Mouse (Mus musculus) hindbrain, embryonic 10.5 days (tissue): Measurements from ENCODE around the gene Vkorc1. TPM values are rescaled to one million over a fixed set of nuclear protein-coding genes. Genes with fewer than 3 reads are reported as not detected.
"Not testable (repeated sequence)": the region's sequence is repeated elsewhere in the genome, so short reads cannot be mapped to it uniquely, and the experiment has no call there.

Experiments used
- DNase-seq: peaks from one replicate; pipeline ENCODE4 v3.0.0-alpha.2; 2017; ENCODE audit warnings: low spot score
- H3K27ac ChIP-seq: fragments of 300-500 bp; sonication (generic); 2 replicates; pipeline ENCODE4 v1.5.1; 2016; ENCODE audit warnings: mild to moderate bottlenecking, moderate library complexity
- H3K27me3 ChIP-seq: fragments of 300-500 bp; sonication (generic); 2 replicates; pipeline ENCODE4 v1.6.1; 2016; ENCODE audit warnings: mild to moderate bottlenecking; ENCODE audit not compliant: poor library complexity, insufficient read depth, severe bottlenecking
- H3K36me3 ChIP-seq: fragments of 300-500 bp; sonication (generic); 2 replicates; pipeline ENCODE4 v1.6.1; 2016; ENCODE audit warnings: mild to moderate bottlenecking, moderate library complexity
- H3K4me1 ChIP-seq: fragments of 300-500 bp; sonication (generic); replicated peaks from 2 replicates; pipeline ENCODE4 v1.6.1; 2016; ENCODE audit warnings: mild to moderate bottlenecking
- H3K4me3 ChIP-seq: fragments of 300-500 bp; sonication (generic); 2 replicates; pipeline ENCODE4 v1.5.1; 2016; ENCODE audit warnings: mild to moderate bottlenecking, moderate library complexity
- H3K9me3 ChIP-seq: fragments of 300-500 bp; sonication (generic); 2 replicates; pipeline ENCODE4 v1.6.1; 2016; ENCODE audit warnings: mild to moderate bottlenecking, moderate library complexity
- WGBS: fragments of 180-500 bp; shearing (Covaris S2); methylation state at CpG from one replicate; pipeline ENCODE4 v1.1.7; 2016; 5-methylcytosine and 5-hydroxymethylcytosine counted together
- polyA plus RNA-seq: library from polyadenylated mRNA; unstranded; fragments of >200 nt; fragmentation: Nextera tagmentation; extraction: Ambion mirVana; gene quantifications from 2 replicates; pipeline ENCODE4 v1.2.1, GENCODE M21; 2016

Vkorc1 gene
- polyA plus RNA-seq: 49.7 and 54.7 TPM in 2 replicates

GRCm38 (mm10) chr7:127895442-127895841, at the start of gene Vkorc1, which contains the start of gene Gm21974:
Vkorc1 (minus strand) TSS chr7:127895617.
Gm21974 (minus strand) TSS chr7:127895454.
- Histone ChIP-seq H3K4me3 (peak within 1 kb of the TSS; percentile 59), H3K27ac (peak within 1 kb of the TSS; percentile 66), H3K9me3 (no peaks in the 10 kb centered on the region), H3K4me1 (peaks cover 21% of the 10 kb centered on the region), H3K27me3 (no peaks in the 10 kb centered on the region), H3K36me3 (peaks cover 30% of the 10 kb centered on the region)
- peak; percentile 91 for DNase-seq
- WGBS: under 1% methylated on average over 26 of the region's 26 CpGs

DNA sequence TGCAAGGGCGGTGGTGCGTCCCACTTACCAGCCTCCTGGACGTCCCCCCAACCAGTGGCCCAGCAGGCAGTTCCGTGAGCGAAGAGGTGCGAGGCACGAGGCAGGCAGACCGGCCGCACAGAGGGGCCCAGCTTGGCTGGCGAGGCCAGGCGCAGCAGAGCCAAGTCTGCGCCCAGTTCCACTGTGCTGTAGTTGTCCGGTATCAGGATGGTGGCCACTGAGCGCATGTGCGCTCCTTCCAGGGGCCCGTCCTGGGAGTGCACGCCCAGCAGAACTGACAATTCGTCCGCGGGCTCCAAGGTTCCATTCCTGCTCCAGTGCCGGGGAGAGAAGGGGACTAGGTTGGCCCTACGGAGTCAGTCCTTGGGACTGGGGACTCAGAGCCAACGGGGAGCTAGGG, 49.2 kb upstream of the Vkorc1 start:
- no peaks in the 10 kb centered on the region for H3K9me3 ChIP-seq
- peak; percentile 26 for DNase-seq
- H3K4me3 ChIP-seq: peak overlapping the region; percentile 32
- H3K27me3 ChIP-seq: peaks cover 44% of the 10 kb centered on the region
- no peak overlapping the region; the same call in 1 of the 2 replicates for H3K27ac ChIP-seq
- H3K4me1 ChIP-seq: peaks cover 5% of the 10 kb centered on the region
- no peaks in the 10 kb centered on the region for H3K36me3 ChIP-seq
- 10% methylated on average over 23 of the region's 23 CpGs for WGBS

DNA sequence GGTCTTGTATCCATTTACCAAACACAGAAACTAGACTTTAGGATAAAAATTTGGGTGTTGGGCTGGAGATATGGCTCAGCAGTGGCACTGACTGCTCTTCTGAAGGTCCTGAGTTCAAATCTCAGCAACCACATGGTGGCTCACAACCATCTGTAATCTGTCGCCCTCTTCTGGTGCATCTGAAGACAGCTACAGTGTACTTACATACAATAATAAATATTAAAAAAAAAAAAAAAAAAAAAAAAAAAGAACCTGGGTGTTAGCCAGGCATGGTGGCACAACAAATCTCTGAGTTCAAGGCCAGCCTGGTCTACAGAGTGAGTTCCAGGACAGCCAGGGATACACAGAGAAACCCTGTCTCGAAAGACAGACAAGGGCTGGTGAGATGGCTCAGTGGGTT, 46.7 kb upstream of the Vkorc1 start:
- H3K4me1 ChIP-seq, H3K36me3 ChIP-seq, DNase-seq, H3K9me3 ChIP-seq, H3K4me3 ChIP-seq, H3K27ac ChIP-seq: not testable (repeated sequence)
- 52% methylated on average over 2 of the region's 2 CpGs for WGBS
- peaks cover 41% of the 10 kb centered on the region for H3K27me3 ChIP-seq

DNA sequence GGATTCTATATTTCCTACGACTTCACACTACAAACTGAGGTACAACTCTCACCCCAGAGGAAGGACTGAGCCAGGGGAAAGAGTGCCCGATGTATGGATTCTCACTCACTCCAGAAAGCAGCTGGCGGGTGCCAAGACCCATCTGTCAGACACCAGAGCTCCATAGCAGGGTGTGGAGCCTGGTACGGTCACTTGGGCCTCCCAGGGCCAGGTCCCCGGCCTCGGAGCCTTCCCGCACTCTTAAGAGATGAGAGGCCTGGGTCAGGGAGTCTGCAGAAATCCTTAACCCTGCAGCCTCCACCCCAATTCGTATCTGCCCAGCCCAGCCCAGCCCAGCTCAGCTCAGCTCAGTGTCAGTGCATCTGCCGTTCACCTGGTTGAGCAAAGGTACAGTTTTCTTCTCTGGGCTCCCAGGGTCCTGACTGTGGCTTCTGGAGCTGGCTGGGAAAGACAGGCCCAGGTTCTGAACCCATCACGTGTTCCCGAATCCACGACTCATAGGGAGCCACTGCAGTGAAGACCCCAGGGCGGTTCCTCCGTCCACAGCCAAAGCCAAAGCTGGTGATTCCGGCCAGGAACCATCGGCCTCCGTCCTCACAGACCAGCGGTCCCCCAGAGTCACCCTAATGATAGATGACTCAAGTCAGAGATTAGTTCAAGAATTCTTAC, 40.9 kb upstream of the Vkorc1 start:
- H3K27me3 ChIP-seq: peaks cover 6% of the 10 kb centered on the region; the same call in 1 of the 2 replicates

DNA sequence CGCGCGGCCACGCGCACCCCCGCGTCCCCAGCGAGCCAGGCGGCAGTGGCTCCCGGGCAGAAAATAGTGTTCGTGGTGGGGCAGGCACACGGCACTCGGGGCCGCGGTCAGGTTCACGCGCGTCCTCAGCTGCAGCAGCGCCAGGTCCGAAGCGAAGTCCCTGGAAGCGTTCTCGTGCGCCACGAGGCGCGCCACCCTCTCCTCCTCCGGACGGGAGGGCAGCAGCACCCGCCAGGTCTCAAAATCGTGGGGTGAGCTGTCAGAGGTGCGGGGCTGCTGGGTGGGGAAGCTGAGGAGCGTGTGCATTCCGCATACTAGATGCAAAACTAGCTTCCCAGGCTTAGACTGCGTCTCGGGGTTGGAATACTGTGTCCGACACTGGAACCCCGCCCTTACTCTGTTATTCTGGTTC, 40.3 kb upstream of the Vkorc1 start:
- H3K27ac ChIP-seq: peak overlapping the region; percentile 92
- under 1% methylated on average over 38 of the region's 38 CpGs for WGBS
- no peak for DNase-seq
- no peaks in the 10 kb centered on the region for H3K9me3 ChIP-seq
- H3K4me3 ChIP-seq: peak overlapping the region; percentile 78
- H3K4me1 ChIP-seq: peaks cover 52% of the 10 kb centered on the region
- H3K27me3 ChIP-seq: peaks cover 10% of the 10 kb centered on the region
- no peaks in the 10 kb centered on the region for H3K36me3 ChIP-seq

More for the DNA sequence above, 40.9 kb upstream of the Vkorc1 start:
- peaks cover 48% of the 10 kb centered on the region for H3K4me1 ChIP-seq
- H3K27ac ChIP-seq: peak overlapping the region; percentile 92; the same call in 1 of the 2 replicates
- no peaks in the 10 kb centered on the region for H3K36me3 ChIP-seq
- H3K4me3 ChIP-seq: peak overlapping the region; percentile 78
- H3K9me3 ChIP-seq: no peaks in the 10 kb centered on the region
- peak; percentile 23 for DNase-seq
- 55% methylated on average over 18 of the region's 18 CpGs for WGBS

GRCm38 (mm10) chr7:127935028-127935722, 39.8 kb upstream of the Vkorc1 start:
- Histone ChIP-seq H3K27ac (peak overlapping the region; percentile 92), H3K4me1 (peaks cover 54% of the 10 kb centered on the region), H3K9me3 (no peaks in the 10 kb centered on the region), H3K4me3 (peak overlapping the region; percentile 78), H3K36me3 (no peaks in the 10 kb centered on the region), H3K27me3 (peaks cover 16% of the 10 kb centered on the region)
- WGBS: 7% methylated on average over 32 of the region's 32 CpGs
- peak; percentile 95 for DNase-seq

GRCm38 (mm10) chr7:127934075-127934474, 38.7 kb upstream of the Vkorc1 start:
- peaks cover 27% of the 10 kb centered on the region for H3K27me3 ChIP-seq
- peak overlapping the region; percentile 92 for H3K27ac ChIP-seq
- DNase-seq: no peak
- no peak overlapping the region for H3K4me3 ChIP-seq
- no peaks in the 10 kb centered on the region for H3K9me3 ChIP-seq
- peaks cover 64% of the 10 kb centered on the region for H3K4me1 ChIP-seq
- H3K36me3 ChIP-seq: no peaks in the 10 kb centered on the region
- 88% methylated on average over 5 of the region's 5 CpGs for WGBS

- DNase-seq: peak; percentile 62
- 0 out of 2 replicates have a peak, but pooled peaks cover 2% of the 10 kb centered on the region for H3K36me3 ChIP-seq
- peaks cover 42% of the 10 kb centered on the region for H3K27me3 ChIP-seq
- peaks cover 73% of the 10 kb centered on the region for H3K4me1 ChIP-seq
- H3K27ac ChIP-seq: peak overlapping the region; percentile 70
- no peaks in the 10 kb centered on the region for H3K9me3 ChIP-seq
- 13% methylated on average over 13 of the region's 13 CpGs for WGBS
- H3K4me3 ChIP-seq: peak overlapping the region; percentile 6; the same call in 1 of the 2 replicates
These were observed 37.0 kb upstream of the Vkorc1 start for GRCm38 (mm10) chr7:127932273-127933031.

DNA sequence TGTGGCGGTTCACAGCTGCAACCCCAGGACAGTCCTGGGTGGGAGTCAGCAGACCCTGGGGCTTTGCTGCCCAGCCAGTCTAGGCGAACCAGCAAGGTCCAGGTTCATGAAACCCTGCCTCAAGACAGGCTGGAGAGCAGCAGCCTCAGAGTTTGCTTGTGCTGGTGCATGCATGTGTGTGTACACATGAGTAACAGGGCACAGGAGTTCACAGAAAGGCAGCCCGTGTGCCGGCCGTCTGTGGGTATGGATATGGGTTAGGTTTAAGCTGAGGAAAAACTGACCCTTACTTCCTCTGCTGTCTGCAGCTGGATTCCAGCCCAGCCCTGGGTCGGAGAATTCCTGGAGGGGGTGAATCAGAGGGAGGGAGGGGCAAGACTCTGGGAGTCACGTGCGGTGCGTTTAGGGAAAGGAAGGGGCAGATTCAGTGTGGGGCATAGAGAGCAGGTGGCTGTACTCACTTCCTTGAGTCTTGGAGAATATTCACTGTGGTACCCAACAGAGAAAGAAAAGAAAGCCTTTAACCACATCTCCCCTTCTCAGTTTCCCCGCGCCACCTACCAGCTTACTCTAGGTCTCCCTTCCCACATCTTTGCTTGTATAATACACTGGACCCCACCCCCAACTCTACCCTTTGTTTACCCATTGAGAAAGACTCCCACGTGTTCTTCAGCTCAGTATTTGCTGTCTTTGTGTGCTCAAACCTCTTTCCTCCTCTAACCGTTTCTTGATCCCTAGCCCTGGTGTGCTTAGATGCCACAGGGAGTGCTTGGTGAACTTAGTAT, 36.1 kb upstream of the Vkorc1 start:
- peaks cover 73% of the 10 kb centered on the region for H3K4me1 ChIP-seq
- 32% methylated on average over 13 of the region's 13 CpGs for WGBS
- 0 out of 2 replicates have a peak overlapping the region, but pooled peaks have one; percentile 2 for H3K4me3 ChIP-seq
- no peak for DNase-seq
- peaks cover 11% of the 10 kb centered on the region for H3K36me3 ChIP-seq
- peak overlapping the region; percentile 70 for H3K27ac ChIP-seq
- H3K9me3 ChIP-seq: no peaks in the 10 kb centered on the region
- H3K27me3 ChIP-seq: peaks cover 41% of the 10 kb centered on the region

GRCm38 (mm10) chr7:127930636-127931035, 35.2 kb upstream of the Vkorc1 start:
- Histone ChIP-seq H3K4me1 (peaks cover 64% of the 10 kb centered on the region), H3K27me3 (peaks cover 36% of the 10 kb centered on the region)
- 79% methylated on average over 5 of the region's 5 CpGs for WGBS

DNA sequence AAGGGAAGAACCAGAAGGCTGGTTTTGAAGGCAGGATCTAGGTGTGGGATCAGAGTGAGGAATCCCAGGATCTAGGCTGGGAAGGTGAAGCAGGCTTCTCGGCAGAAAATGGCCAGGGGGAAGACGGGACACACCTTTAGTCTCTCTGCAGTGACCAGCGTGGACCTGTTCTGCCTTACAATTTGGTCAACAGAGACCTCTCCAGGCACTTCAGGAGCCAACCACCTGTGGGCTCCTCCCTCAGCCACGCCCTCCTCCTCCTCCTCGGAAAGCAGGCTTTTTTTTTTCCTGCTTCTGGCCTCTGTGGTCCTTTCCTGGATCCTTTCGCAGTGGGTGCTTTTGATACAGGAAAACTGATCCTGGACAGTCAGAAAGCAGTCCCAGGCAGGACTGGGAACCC, 34.5 kb upstream of the Vkorc1 start, which contains the start of gene Prss8:
TSS of gene Prss8 (minus strand) at position 182 of the 400 bp plus-strand sequence.
- Histone ChIP-seq H3K27ac (peak within 1 kb of the TSS; percentile 31), H3K4me3 (peak within 1 kb of the TSS; percentile 43), H3K27me3 (peaks cover 36% of the 10 kb centered on the region), H3K36me3 (peaks cover 27% of the 10 kb centered on the region), H3K4me1 (peaks cover 61% of the 10 kb centered on the region), H3K9me3 (no peaks in the 10 kb centered on the region)
- no peak for DNase-seq
- 12% methylated on average over 6 of the region's 6 CpGs for WGBS

More at GRCm38 (mm10) chr7:127930636-127931035, 35.2 kb upstream of the Vkorc1 start:
- no peak for DNase-seq
- peaks cover 20% of the 10 kb centered on the region for H3K36me3 ChIP-seq
- H3K27ac ChIP-seq: no peak overlapping the region
- no peak overlapping the region for H3K4me3 ChIP-seq
- no peaks in the 10 kb centered on the region for H3K9me3 ChIP-seq

DNA sequence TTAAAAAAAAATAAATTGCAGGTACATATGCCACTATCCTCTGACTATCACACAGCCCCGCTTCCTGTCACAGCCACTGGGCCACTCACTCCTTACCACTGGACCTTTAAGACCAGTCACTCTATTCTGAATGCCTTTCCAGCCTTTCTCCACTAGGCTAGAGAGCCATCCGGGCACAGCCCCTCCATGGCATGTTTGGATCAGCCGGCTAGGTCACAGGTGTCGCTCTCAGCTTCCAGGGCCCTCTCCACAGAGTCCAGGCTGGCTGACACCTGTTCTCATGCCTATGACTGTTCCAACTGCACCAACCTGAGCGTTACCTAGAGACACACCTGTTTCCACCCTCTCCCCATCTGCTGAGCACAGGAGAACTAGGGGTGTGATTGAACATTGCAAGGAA, 33.2 kb upstream of the Vkorc1 start:
- 49% methylated on average over 5 of the region's 5 CpGs for WGBS
- Histone ChIP-seq H3K36me3 (peaks cover 39% of the 10 kb centered on the region), H3K27me3 (peaks cover 36% of the 10 kb centered on the region), H3K4me3 (peak overlapping the region; percentile 43; the same call in 1 of the 2 replicates), H3K27ac (0 out of 2 replicates have a peak overlapping the region, but pooled peaks have one; percentile 6), H3K9me3 (no peaks in the 10 kb centered on the region), H3K4me1 (peaks cover 47% of the 10 kb centered on the region)
- no peak for DNase-seq
